Mouse (Mus musculus): ENCODE measurements around the gene Atp8b2.

DNA sequence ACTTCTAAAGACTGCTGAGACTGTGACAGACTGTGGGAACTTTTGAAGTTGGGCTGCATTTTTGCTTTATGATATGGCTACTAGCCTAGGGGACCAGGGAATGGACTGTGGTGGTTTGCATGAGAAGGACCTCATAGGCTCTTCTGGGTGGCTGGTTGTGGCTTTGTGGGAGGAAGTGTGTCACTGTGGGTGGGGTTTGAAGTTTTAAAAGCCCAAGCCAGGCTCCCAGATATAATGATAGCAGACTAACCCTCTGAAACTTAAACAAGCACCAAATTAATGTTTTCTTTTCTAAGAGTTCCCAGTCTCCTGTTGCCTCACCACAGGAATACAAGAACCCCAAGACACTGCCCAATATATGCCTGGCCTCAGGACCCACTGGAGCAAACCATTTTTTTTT is 13.6 kb upstream of the Atp8b2 start:
- TF ChIP-seq EP300 (optimal IDR thresholded peaks at IDR 0.05) (no peak), CTCF (IDR thresholded peaks at IDR 0.05; ENCODE audit: low read depth) (no peak)

Measured in stomach, postnatal 0 days (tissue).